Mouse (Mus musculus): Measurements from ENCODE around the gene Rad9a.

- TF ChIP-seq POLR2A (IDR thresholded peaks at IDR 0.05; ENCODE audit: control insufficient read depth, low read depth, low read length) = no peak
- no peak for TF ChIP-seq CTCF (IDR thresholded peaks at IDR 0.05; ENCODE audit: control insufficient read depth, insufficient read depth, insufficient replicate concordance, low read depth, low read length)
These were observed 17.3 kb upstream of the Rad9a start for GRCm38 (mm10) chr19:4218784-4219183.
